Mouse (Mus musculus) G1E (cell line): ENCODE results near the gene Ptgfr. TPM values are rescaled to one million over a fixed set of nuclear protein-coding genes. Genes with fewer than 3 reads are reported as not detected.

ENCODE experiments used
- ATAC-seq: 2 replicates; pipeline ENCODE4 v1.8.0; 2016; ENCODE audit warnings: mild to moderate bottlenecking; ENCODE audit not compliant: insufficient number of reproducible peaks, poor library complexity, low FRiP score, severe bottlenecking; ENCODE audit errors: extremely low read depth
- DNase-seq: peaks from one replicate; pipeline ENCODE4 v3.0.0; 2012; ENCODE audit warnings: low spot score
- H3K27me3 ChIP-seq: 2 replicates; pipeline ENCODE4 v1.6.1; 2012; ENCODE audit warnings: mild to moderate bottlenecking, low read length, inconsistent platforms; ENCODE audit not compliant: insufficient read depth
- H3K36me3 ChIP-seq: replicated peaks from 2 replicates; pipeline ENCODE3; 2012; ENCODE audit warnings: mild to moderate bottlenecking, inconsistent platforms
- H3K4me1 ChIP-seq: 2 replicates; pipeline ENCODE4 v1.6.1; 2012; ENCODE audit warnings: low read depth, low read length, inconsistent platforms, mixed read lengths; ENCODE audit not compliant: insufficient read depth
- H3K4me3 ChIP-seq: 2 replicates; pipeline ENCODE4 v1.5.1; 2012; ENCODE audit warnings: low read depth, mild to moderate bottlenecking, inconsistent platforms, low read length, moderate library complexity, mixed read lengths
- H3K9me3 ChIP-seq: replicated peaks from 2 replicates; pipeline ENCODE4 v1.6.1; 2012; ENCODE audit warnings: inconsistent platforms
- CTCF ChIP-seq: IDR thresholded peaks from 2 replicates; pipeline ENCODE4 v1.5.1; 2012; ENCODE audit warnings: low read depth, low read length, inconsistent platforms, mixed read lengths
- GATA1 ChIP-seq: IDR thresholded peaks from 2 replicates; pipeline ENCODE4 v1.6.1; 2012; ENCODE audit warnings: borderline replicate concordance, low read length, inconsistent platforms, mixed read lengths
- GATA2 ChIP-seq: IDR thresholded peaks from 2 replicates; pipeline ENCODE4 v1.6.1; 2012; ENCODE audit warnings: low read depth, low read length, inconsistent platforms, borderline replicate concordance
- POLR2AphosphoS5 ChIP-seq: IDR thresholded peaks from 2 replicates; pipeline ENCODE4 v1.6.1; 2012; ENCODE audit warnings: low read depth, low read length, inconsistent platforms; ENCODE audit not compliant: insufficient replicate concordance
- TAL1 ChIP-seq: conservative IDR thresholded peaks from 2 replicates; pipeline ENCODE4 v1.6.1; 2012; ENCODE audit warnings: low read depth, low read length, inconsistent platforms, mixed read lengths
- polyA plus RNA-seq: library from polyadenylated mRNA; stranded (reverse); fragments of >175 nt; gene quantifications from 2 replicates; pipeline ENCODE4 v1.2.3, GENCODE M21; 2012
- total RNA-seq, 2 experiments: library from RNA; stranded (forward) in 1 of 2; stranded (reverse) in 1 of 2; fragments of 200-1000 nt in 1 of 2; fragments of >200 nt in 1 of 2; fragmentation: Nextera tagmentation in 1 of 2; gene quantifications; 2 replicates each; pipeline ENCODE4 v1.2.3; 2014 to 2017

The Ptgfr gene
- total RNA-seq (2014; fragmentation: Nextera tagmentation) (not detected in 2 replicates), total RNA-seq (2017) (0.05 and 0.06 TPM in 2 replicates), polyA plus RNA-seq (not detected in 2 replicates)

DNA sequence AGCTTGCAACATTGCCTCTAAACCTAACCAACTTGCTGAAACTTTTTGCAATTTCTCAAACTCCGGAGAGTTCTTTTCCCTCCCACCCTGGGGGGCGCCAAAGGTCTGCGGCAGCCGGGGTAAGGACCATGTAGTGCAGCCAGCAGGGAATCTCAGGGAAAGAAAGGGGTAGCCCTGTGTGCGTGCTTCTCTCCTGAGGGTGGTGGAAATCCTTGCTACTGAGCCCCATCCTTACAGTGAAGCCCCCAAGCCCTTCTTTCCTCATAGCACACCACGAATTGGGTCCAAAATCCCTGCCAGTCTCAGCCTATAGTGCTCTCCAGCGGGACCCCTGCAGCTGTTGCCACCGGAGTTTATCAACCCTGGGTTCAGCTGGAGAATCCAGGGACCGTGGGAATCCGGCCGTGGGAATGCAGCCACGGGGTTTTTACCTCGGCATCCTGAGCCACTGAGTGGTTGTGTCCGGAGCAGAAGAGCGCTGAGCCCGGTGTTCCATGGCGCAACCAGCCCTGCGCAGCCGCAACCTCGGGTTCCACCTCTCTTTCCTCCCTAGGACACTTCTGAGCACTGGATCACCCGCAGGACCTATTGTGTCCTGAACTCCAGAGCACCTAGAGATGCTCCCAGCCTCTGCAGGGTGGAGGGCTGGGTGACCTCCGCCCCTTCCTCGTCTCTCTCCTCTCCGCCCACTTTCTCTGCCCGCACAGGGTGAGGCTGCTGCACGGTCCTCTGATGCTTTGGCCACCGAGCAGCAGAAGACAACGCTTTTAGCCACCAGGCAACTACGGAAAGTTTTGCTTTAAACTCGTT is at the start of gene Ptgfr:
TSS of gene Ptgfr (minus strand) at position 760 of the 810 bp plus-strand sequence.
- Histone ChIP-seq H3K4me1 (no peaks in the 10 kb centered on the region), H3K36me3 (no peaks in the 10 kb centered on the region), H3K27me3 (no peaks in the 10 kb centered on the region), H3K4me3 (no peak within 1 kb of the TSS; the same call in 1 of the 2 replicates), H3K9me3 (peaks cover 49% of the 10 kb centered on the region)
- DNase-seq (no peak), ATAC-seq (no peak)
- TF ChIP-seq GATA2: no peak
- no peak for TF ChIP-seq TAL1
- TF ChIP-seq CTCF: no peak
- TF ChIP-seq GATA1: no peak
- TF ChIP-seq POLR2AphosphoS5: no peak

DNA sequence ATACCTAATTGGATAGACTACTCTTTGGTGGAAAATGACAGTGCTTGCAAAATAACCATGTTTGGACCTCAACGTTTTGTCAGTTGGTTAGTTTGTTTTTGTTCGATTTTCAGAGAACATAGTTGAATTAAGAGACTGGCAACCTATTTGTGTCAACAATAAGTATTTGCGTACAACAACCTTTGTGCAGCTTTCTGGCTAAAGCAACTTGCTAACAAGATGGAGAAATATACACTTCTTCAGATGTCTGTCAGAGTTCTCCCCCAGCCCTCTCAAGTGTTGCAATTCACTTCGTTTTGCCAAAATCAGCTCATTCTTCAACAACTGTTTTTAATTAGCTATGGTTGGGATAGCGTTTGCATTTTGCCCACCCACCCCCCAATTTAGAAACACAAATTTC is 46.5 kb upstream of the Ptgfr start:
- ATAC-seq (no peak), DNase-seq (no peak)
- Histone ChIP-seq H3K4me3 (no peak overlapping the region), H3K9me3 (peaks cover 12% of the 10 kb centered on the region), H3K27me3 (no peaks in the 10 kb centered on the region), H3K4me1 (no peaks in the 10 kb centered on the region), H3K36me3 (no peaks in the 10 kb centered on the region)
- TF ChIP-seq POLR2AphosphoS5: no peak
- TF ChIP-seq CTCF: no peak
- TF ChIP-seq GATA2: no peak
- TF ChIP-seq TAL1: no peak
- no peak for TF ChIP-seq GATA1

DNA sequence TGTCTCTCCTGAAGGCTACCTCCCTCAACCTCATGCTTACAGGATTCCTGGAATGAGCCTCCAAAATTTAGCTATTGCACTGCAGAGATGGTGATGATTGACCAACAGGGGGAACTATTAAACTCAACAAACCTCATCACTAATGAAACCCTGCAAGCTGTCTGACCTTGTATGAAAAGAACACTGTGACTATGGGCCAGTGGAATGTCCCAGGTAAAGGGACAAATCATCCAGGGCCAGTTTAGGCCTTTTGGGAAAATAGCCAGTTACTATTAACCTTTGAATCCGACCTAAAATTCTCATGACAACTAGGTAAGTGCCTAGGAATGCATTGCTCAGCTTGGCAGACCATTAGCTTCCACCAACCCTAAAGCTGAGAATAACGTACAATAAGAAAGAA is 42.6 kb upstream of the Ptgfr start:
- DNase-seq: no peak

DNA sequence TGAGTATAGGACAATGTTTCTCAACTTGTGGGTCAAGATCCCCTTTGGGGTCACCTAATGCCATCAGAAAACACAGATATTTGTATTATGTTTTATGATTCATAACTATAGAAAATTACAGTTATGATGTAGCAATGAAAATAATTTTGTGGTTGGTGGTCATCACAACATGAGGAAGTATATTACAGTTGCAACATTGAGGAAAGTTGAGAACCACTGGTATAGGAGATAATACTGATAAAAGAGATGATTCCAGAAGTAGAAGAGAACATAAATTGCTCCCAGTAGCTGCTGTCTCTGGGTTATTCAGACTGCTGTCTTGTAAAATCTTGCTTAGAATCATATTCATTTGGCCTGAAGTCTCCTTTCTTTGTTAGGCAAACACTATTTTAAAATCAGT is 31.5 kb upstream of the Ptgfr start:
- H3K27me3 ChIP-seq: no peaks in the 10 kb centered on the region
- no peak for ATAC-seq
- no peak overlapping the region for H3K4me3 ChIP-seq
- no peak for DNase-seq
- TF ChIP-seq TAL1 (no peak), CTCF (no peak), GATA2 (no peak), POLR2AphosphoS5 (no peak), GATA1 (no peak)
- peaks cover 15% of the 10 kb centered on the region for H3K9me3 ChIP-seq
- no peaks in the 10 kb centered on the region for H3K4me1 ChIP-seq
- no peaks in the 10 kb centered on the region for H3K36me3 ChIP-seq

More for the DNA sequence above, 42.6 kb upstream of the Ptgfr start:
- Histone ChIP-seq H3K4me1 (no peaks in the 10 kb centered on the region), H3K9me3 (peaks cover 12% of the 10 kb centered on the region), H3K4me3 (no peak overlapping the region), H3K36me3 (no peaks in the 10 kb centered on the region), H3K27me3 (no peaks in the 10 kb centered on the region)
- TF ChIP-seq GATA2 (no peak), TAL1 (no peak)
- ATAC-seq: no peak

DNA sequence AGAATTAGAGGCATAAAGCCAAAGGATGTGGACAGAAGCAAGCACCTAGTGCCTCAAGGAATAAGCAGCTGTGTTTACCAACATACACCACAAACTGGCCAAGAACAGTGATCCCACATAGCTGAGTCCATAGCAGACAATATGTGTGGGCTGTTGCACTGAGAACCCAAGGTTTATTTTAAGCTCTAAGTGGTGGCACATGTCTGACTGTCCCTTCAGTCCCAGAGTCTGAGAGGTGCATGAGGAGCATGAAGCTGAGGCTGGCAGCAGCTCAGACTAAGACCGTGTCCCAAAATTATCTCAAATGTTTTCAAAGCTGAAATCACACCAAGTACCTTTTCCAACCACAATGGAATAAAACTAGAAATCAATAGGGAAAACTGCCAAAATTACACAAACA is 13.9 kb upstream of the Ptgfr start:
- no peak for TF ChIP-seq CTCF
- no peak for TF ChIP-seq GATA2
- H3K4me3 ChIP-seq: no peak overlapping the region
- no peaks in the 10 kb centered on the region for H3K4me1 ChIP-seq
- ATAC-seq: no peak
- H3K36me3 ChIP-seq: no peaks in the 10 kb centered on the region
- H3K27me3 ChIP-seq: no peaks in the 10 kb centered on the region
- DNase-seq: no peak
- H3K9me3 ChIP-seq: peaks cover 35% of the 10 kb centered on the region

DNA sequence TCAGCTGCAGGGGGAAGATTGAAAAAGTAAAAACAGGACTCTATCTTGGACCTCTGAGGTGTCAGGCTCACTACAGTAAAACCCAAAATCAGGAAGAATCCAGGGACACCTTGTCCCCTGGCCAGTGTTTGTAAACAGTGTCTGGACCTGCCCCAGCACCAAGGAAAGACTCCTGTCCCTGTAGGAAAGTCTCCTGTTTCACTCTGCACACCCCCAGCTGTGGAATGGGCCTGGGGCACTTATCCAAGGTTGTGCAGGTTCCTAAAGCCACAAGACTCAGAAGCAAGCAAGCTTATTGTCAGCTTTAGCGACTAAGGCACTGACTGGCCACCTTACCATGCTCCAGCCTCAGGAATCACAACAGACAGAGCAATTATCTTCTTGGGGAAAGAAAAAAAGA is 13.2 kb upstream of the Ptgfr start:
- peaks cover 35% of the 10 kb centered on the region for H3K9me3 ChIP-seq
- no peak overlapping the region for H3K4me3 ChIP-seq
- no peaks in the 10 kb centered on the region for H3K36me3 ChIP-seq
- ATAC-seq: no peak
- H3K4me1 ChIP-seq: no peaks in the 10 kb centered on the region
- DNase-seq: no peak
- no peak for TF ChIP-seq GATA2
- no peak for TF ChIP-seq GATA1
- no peak for TF ChIP-seq CTCF
- no peak for TF ChIP-seq TAL1
- no peak for TF ChIP-seq POLR2AphosphoS5
- H3K27me3 ChIP-seq: no peaks in the 10 kb centered on the region
